Mouse (Mus musculus): ENCODE measurements at regions not wholly inside any gene's neighbourhood (a gene's known extent, or its start where the extent isn't known, plus 50 kb on each side); places are given as distances from the start of the nearest gene placed in this dataset.

DNA sequence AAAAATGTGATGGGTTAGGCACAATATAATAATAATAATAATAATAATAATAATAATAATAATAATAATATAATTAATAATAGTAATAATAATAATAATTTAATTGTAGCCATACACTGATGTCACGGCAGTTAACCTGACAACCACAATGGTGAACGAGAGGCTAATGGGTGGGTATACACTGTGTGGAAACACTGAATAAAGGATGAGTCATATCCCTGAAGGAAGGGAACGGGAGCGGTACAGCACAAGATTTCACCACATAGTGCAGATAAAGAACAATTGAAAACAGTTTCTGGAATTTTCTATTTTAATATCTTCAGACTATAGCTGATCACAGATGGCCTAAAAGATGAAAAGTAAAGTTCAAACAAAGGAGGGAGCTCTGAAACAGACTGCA is 365.6 kb downstream of the Xylt1 start:
- no peak for TF ChIP-seq POLR2A (IDR thresholded peaks at IDR 0.05; ENCODE audit: extremely low read depth, insufficient read depth, low read length)
- TF ChIP-seq CTCF (IDR thresholded peaks at IDR 0.05; ENCODE audit: low read depth, low read length) = no peak
